Mouse (Mus musculus) spleen, postnatal 14 days (tissue): Measurements from ENCODE around the gene Add2.
A peak's percentile ranks its signal among the peaks of the same experiment; 100 is the strongest.

Experiments used
- DNase-seq, 2 experiments: peaks; one replicate each; pipeline ENCODE4 v3.0.0; 2021 to 2022; ENCODE audit warnings: low spot score in 2 of 2

The Add2 gene

GRCm38 (mm10) chr6:86079323-86079722 lies 50.8 kb downstream of the Add2 start:
- DNase-seq = no peak

- peak in 1 of 2 experiments; percentile 55 for DNase-seq
These were observed 57.0 kb downstream of the Add2 start for GRCm38 (mm10) chr6:86085518-86085917.

GRCm38 (mm10) chr6:86086851-86087571 lies 58.5 kb downstream of the Add2 start:
- no peak for DNase-seq

GRCm38 (mm10) chr6:86087813-86088212 lies 59.3 kb downstream of the Add2 start:
- DNase-seq = no peak

- no peak for DNase-seq
These were observed 65.8 kb downstream of the Add2 start for GRCm38 (mm10) chr6:86094202-86094838.

- DNase-seq = no peak
These were observed 67.0 kb downstream of the Add2 start for GRCm38 (mm10) chr6:86095518-86095917.

GRCm38 (mm10) chr6:86096733-86097132 lies 68.3 kb downstream of the Add2 start:
- no peak for DNase-seq

- no peak for DNase-seq
These were observed 68.7 kb downstream of the Add2 start for GRCm38 (mm10) chr6:86097155-86097554.

GRCm38 (mm10) chr6:86099003-86099402 lies 70.5 kb downstream of the Add2 start:
- no peak for DNase-seq

- DNase-seq = no peak
These were observed 73.0 kb downstream of the Add2 start for GRCm38 (mm10) chr6:86101451-86101850.

GRCm38 (mm10) chr6:86102874-86103273 lies 74.4 kb downstream of the Add2 start:
- no peak for DNase-seq

GRCm38 (mm10) chr6:86103614-86104013 lies 75.1 kb downstream of the Add2 start:
- DNase-seq = no peak

- no peak for DNase-seq
These were observed 76.2 kb downstream of the Add2 start for GRCm38 (mm10) chr6:86104719-86105118.

- DNase-seq = no peak
These were observed 77.6 kb downstream of the Add2 start for GRCm38 (mm10) chr6:86106045-86106444.

GRCm38 (mm10) chr6:86107101-86107500 lies 78.6 kb downstream of the Add2 start:
- DNase-seq = no peak

- DNase-seq = no peak
These were observed 87.4 kb downstream of the Add2 start for GRCm38 (mm10) chr6:86115843-86116242.

GRCm38 (mm10) chr6:86123057-86123456 lies 94.6 kb downstream of the Add2 start:
- DNase-seq = no peak

GRCm38 (mm10) chr6:86125761-86126160 lies 97.3 kb downstream of the Add2 start:
- no peak for DNase-seq

- peak in 1 of 2 experiments; percentile 31 for DNase-seq
These were observed 98.6 kb downstream of the Add2 start for GRCm38 (mm10) chr6:86126953-86127581.

GRCm38 (mm10) chr6:86128504-86128903 lies 100.0 kb downstream of the Add2 start:
- DNase-seq = peak in 1 of 2 experiments; percentile 19

- no peak for DNase-seq
These were observed 101.5 kb downstream of the Add2 start for GRCm38 (mm10) chr6:86129872-86130498.

GRCm38 (mm10) chr6:86133882-86134281 lies 105.4 kb downstream of the Add2 start:
- DNase-seq = no peak
